Mouse (Mus musculus) intestine, postnatal 0 days (tissue): ENCODE measurements around the gene Ufd1. TPM values are rescaled to one million over a fixed set of nuclear protein-coding genes. Genes with fewer than 3 reads are reported as not detected.
A peak's percentile ranks its signal among the peaks of the same experiment; 100 is the strongest.

ENCODE experiments used
- ATAC-seq: fragments of 200-750 bp; cut with Nextera tagmentation; 2 replicates; pipeline ENCODE4 v1.8.0; 2017; ENCODE audit warnings: mild to moderate bottlenecking, moderate TSS enrichment, moderate library complexity
- H3K27ac ChIP-seq: fragments of 300-500 bp; sonication (generic); 2 replicates; pipeline ENCODE4 v1.5.1; 2014; ENCODE audit warnings: mild to moderate bottlenecking, low read depth, low read length, moderate library complexity
- H3K27me3 ChIP-seq: fragments of 300-500 bp; sonication (generic); replicated peaks from 2 replicates; pipeline ENCODE4 v1.6.1; 2014; ENCODE audit warnings: low read length, mixed read lengths; ENCODE audit not compliant: control insufficient read depth, insufficient read depth
- H3K36me3 ChIP-seq: fragments of 300-500 bp; sonication (generic); 2 replicates; pipeline ENCODE4 v1.6.1; 2014; ENCODE audit warnings: mild to moderate bottlenecking, moderate library complexity; ENCODE audit not compliant: control insufficient read depth, insufficient read depth
- H3K4me1 ChIP-seq: fragments of 300-500 bp; sonication (generic); replicated peaks from 2 replicates; pipeline ENCODE4 v1.6.1; 2014; ENCODE audit warnings: antibody characterized with exemption, low read length, mixed read lengths; ENCODE audit not compliant: control insufficient read depth, insufficient read depth
- H3K4me2 ChIP-seq: fragments of 300-500 bp; sonication (generic); replicated peaks from 2 replicates; pipeline ENCODE4 v1.6.1; 2014; ENCODE audit warnings: low read depth, mild to moderate bottlenecking, moderate library complexity
- H3K4me3 ChIP-seq: fragments of 300-500 bp; sonication (generic); 2 replicates; pipeline ENCODE4 v1.5.1; 2014; ENCODE audit warnings: low read depth, low read length
- H3K9ac ChIP-seq: fragments of 300-500 bp; sonication (generic); 2 replicates; pipeline ENCODE4 v1.6.1; 2014; ENCODE audit warnings: mild to moderate bottlenecking, low read depth, low read length
- H3K9me3 ChIP-seq: fragments of 300-500 bp; sonication (generic); 2 replicates; pipeline ENCODE4 v1.6.1; 2016; ENCODE audit warnings: mixed run types; ENCODE audit not compliant: control insufficient read depth
- CTCF ChIP-seq: sonication (generic); IDR thresholded peaks from 2 replicates; pipeline ENCODE4 v1.5.1; 2016; ENCODE audit warnings: low read depth, mild to moderate bottlenecking, control low read depth, antibody characterized with exemption, moderate library complexity
- WGBS: fragments of 180-500 bp; shearing (Covaris S2); extraction: QIAGEN DNeasy Blood & Tissue Kit; methylation state at CpG from one replicate; pipeline ENCODE4 v1.1.7; 2014; 5-methylcytosine and 5-hydroxymethylcytosine counted together
- polyA plus RNA-seq: library from polyadenylated mRNA; unstranded; fragments of >200 nt; fragmentation: Nextera tagmentation; extraction: Ambion mirVana; gene quantifications from 2 replicates; pipeline ENCODE4 v1.2.1, GENCODE M21; 2015

Ufd1 gene
- polyA plus RNA-seq, result 50.1 and 52.3 TPM in 2 replicates

DNA sequence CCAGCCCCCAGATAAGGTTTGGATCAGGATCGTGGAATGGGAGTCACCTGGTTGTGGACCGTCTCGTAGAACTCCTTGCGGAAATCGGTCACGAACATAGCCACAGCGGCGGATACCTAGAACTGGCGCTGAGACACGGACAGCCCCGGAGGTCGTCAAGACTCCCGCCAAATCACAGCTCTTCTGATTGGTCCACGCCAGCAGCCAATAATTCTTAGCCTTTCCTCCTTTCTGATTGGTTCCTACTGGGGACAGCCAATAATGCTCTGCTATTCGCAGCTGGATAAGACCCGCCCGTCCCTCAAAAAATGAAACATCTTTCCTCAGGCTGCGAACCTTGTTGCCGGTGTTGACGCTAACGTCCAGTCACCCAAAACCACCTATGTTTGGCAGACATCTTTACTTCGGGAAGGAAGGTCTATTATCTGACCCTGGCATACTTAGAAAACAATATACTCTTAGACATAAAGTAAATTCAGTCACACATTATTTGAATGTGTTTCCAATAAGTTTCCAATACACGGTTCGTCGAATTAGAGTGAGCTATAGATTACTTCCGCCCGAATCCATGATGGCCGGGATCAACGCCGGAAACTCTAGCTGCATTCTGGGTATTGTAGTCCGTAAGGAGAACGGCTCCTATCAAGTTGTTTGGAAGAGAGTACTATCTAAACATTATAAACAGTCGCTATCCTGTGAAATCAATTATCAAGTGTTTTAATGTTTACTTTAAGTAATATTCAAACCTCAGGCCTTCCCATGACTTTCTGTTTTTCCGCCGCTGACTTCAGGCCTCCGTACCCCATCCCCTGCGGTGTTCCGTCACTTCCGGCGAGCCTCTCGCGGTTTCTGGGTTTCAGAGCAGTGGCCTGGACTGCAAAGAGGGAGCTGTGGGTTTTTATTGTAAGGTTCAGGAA, at the start of gene Ufd1, which contains the start of gene Cdc45:
Ufd1 (plus strand) TSS at position 312 of the 917 bp plus-strand sequence.
Cdc45 (minus strand) TSS at position 520 of the 917 bp plus-strand sequence.
- peaks cover 11% of the 10 kb centered on the region; the same call in 1 of the 2 replicates for H3K4me1 ChIP-seq
- peak within 1 kb of the TSS; percentile 89 for H3K4me3 ChIP-seq
- peak; percentile 95 for ATAC-seq
- H3K9me3 ChIP-seq, result no peaks in the 10 kb centered on the region
- WGBS, result under 1% methylated on average over 42 of the region's 42 CpGs
- H3K4me2 ChIP-seq, result peak within 1 kb of the TSS; percentile 89
- no peak for TF ChIP-seq CTCF
- H3K27me3 ChIP-seq, result no peaks in the 10 kb centered on the region
- H3K27ac ChIP-seq, result peak within 1 kb of the TSS; percentile 73
- H3K36me3 ChIP-seq, result peaks cover 20% of the 10 kb centered on the region
- peak within 1 kb of the TSS; percentile 90 for H3K9ac ChIP-seq

DNA sequence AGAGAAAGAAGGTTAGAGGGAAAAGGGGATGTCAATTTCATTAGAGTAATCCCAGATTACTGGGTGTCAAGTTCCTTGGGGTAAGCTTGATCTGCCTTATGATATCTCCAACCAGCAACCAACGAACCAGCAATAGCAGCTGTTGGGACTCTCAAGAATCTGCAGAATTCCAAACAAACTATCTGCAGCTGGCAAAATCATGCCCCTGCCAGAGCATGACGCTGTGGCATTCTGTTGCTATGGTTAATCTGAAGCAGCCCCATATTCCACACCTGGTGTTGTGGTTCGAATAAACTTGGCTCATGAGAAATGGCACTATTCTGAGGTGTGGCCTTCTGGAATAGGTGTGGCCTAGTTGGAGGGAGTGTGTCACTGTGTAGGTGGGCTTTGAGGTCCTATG, 48.6 kb upstream of the Ufd1 start:
- Histone ChIP-seq H3K4me3 (no peak overlapping the region), H3K9me3 (no peaks in the 10 kb centered on the region), H3K4me1 (no peaks in the 10 kb centered on the region), H3K4me2 (no peak overlapping the region), H3K9ac (no peak overlapping the region), H3K36me3 (no peaks in the 10 kb centered on the region), H3K27me3 (no peaks in the 10 kb centered on the region), H3K27ac (no peak overlapping the region)
- 63% methylated on average over 3 of the region's 3 CpGs for WGBS
- no peak for ATAC-seq
- TF ChIP-seq CTCF, result no peak

DNA sequence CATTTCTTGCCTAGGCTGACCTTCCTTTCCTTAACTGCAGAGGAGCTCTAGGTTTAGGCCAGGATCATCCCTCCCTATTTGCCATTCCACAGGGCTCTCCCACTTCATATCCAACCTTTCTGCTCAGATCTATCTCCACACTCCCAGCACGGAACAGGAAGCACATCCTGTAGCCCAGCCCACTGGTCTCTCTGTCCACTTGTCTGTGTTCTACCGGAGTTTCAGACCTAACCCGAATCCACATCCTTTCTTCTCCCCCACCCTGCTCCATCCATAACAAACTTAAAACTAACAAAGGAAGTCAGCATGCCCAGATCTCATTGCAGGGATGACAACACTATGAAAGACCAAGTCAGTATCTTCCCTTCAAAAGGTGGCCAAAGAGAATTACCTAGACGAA, 45.2 kb upstream of the Ufd1 start:
- WGBS, result 63% methylated on average over 4 of the region's 4 CpGs

DNA sequence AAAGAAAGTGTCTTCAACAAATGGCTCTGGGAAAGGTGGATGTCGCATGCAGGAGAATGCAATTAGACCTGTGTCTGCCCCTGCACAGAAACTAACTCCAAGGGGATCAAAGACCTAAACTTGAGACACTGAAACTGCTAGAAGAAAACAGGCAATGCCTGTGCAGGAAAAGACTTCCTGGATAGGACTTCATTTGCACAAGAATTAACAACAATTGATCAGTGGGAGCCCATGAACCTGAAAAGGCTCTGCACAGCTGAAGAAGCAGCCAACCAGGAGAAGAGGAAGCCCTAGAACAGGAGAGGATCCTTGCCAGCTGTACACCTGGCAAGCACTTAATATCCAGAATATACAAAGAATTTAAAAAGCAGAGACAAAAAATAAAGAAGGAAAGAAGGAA, 42.1 kb upstream of the Ufd1 start:
- no peaks in the 10 kb centered on the region for H3K36me3 ChIP-seq
- no peak overlapping the region for H3K9ac ChIP-seq
- H3K4me3 ChIP-seq, result no peak overlapping the region
- no peak for TF ChIP-seq CTCF
- WGBS, result 75% methylated on average over 1 of the region's 1 CpGs
- H3K4me2 ChIP-seq, result no peak overlapping the region
- H3K4me1 ChIP-seq, result no peaks in the 10 kb centered on the region
- no peaks in the 10 kb centered on the region for H3K27me3 ChIP-seq
- H3K9me3 ChIP-seq, result no peaks in the 10 kb centered on the region
- no peak for ATAC-seq
- H3K27ac ChIP-seq, result no peak overlapping the region

More for the DNA sequence above, 45.2 kb upstream of the Ufd1 start:
- H3K4me3 ChIP-seq, result no peak overlapping the region
- ATAC-seq, result no peak
- no peaks in the 10 kb centered on the region for H3K9me3 ChIP-seq
- H3K4me2 ChIP-seq, result no peak overlapping the region
- no peak overlapping the region for H3K27ac ChIP-seq
- H3K36me3 ChIP-seq, result no peaks in the 10 kb centered on the region
- no peak for TF ChIP-seq CTCF
- no peaks in the 10 kb centered on the region for H3K4me1 ChIP-seq
- H3K27me3 ChIP-seq, result no peaks in the 10 kb centered on the region
- H3K9ac ChIP-seq, result no peak overlapping the region

DNA sequence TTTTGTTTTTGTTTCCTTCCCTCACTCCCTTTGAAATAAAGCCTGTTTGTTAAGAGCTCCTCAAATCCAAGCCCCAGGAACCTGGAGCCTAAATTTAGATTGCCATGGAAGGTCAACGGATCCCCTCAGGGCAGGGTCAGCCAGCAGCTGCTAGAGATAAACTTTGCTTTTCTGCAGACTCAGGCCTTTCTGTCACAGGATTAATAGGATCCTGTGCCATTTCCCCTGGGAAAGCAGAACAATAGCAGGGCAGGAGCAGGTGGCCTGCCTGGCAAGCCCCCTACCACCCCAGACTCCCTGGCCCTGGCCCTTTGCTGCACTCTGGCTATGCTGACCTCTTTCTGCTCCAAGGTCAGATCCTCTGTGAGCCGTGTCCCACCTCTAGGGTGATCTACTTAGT, 37.6 kb upstream of the Ufd1 start:
- Histone ChIP-seq H3K9me3 (no peaks in the 10 kb centered on the region), H3K4me1 (no peaks in the 10 kb centered on the region; the same call in 1 of the 2 replicates), H3K4me2 (no peak overlapping the region), H3K27ac (no peak overlapping the region), H3K36me3 (no peaks in the 10 kb centered on the region), H3K4me3 (no peak overlapping the region), H3K27me3 (peaks cover 33% of the 10 kb centered on the region), H3K9ac (no peak overlapping the region)
- TF ChIP-seq CTCF, result no peak
- WGBS, result 36% methylated on average over 2 of the region's 2 CpGs
- ATAC-seq, result no peak

DNA sequence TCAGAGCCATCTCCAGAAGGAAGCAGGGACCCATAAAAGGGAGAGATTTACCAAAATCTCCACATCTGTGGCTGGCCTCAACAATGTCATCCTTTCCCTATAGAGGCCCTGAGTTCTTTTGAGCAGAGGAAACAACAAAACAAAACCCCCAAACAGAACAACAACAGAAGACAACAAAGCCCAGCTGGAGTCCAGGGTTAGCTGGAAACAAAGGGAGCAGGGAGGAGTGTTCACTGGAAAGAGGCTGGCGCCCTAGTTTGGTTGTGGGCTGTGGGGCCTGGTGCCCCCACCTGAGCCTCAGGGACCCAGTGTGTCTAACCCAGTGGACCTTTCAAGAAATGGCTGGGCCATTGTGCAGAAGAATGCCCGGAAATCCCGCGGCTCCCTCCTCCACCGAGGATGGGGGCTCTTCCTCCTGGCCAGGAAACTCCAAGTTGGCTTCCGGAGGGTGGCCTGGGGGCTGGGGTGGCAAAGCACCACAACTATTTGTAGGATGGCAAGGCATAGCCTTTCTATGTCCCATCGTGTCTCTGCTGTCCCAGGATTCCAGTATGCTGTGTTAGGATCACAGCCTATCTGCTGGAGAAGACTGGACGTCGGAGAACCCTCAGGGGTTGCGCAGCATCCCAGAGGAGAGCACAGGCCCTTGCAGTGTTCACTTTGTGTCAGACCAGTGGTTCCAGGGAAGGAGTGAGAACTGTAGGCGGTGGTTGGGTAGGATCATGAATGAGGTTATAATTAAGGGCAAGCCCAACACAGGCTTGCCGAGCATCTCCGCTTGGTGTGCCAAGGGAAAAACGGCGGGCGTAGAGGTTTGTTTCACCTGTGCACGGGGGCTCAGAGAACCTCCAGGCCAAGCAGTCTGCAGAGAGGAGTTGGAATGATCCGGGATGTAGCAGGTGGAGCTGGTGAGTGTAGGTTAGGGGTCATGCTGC, 35.7 kb upstream of the Ufd1 start:
- no peaks in the 10 kb centered on the region; the same call in 1 of the 2 replicates for H3K4me1 ChIP-seq
- no peak overlapping the region for H3K4me3 ChIP-seq
- H3K36me3 ChIP-seq, result 0 out of 2 replicates have a peak, but pooled peaks cover 3% of the 10 kb centered on the region
- 0 out of 2 replicates have a peak overlapping the region, but pooled peaks have one; percentile 67 for H3K4me2 ChIP-seq
- H3K9me3 ChIP-seq, result no peaks in the 10 kb centered on the region
- no peak overlapping the region for H3K27ac ChIP-seq
- ATAC-seq, result no peak
- no peak for TF ChIP-seq CTCF
- no peak overlapping the region for H3K9ac ChIP-seq
- peaks cover 33% of the 10 kb centered on the region for H3K27me3 ChIP-seq
- WGBS, result 47% methylated on average over 18 of the region's 18 CpGs
